Mouse (Mus musculus) midbrain, embryonic 15.5 days (tissue): ENCODE measurements at regions not wholly inside any gene's neighbourhood (a gene's known extent, or its start where the extent isn't known, plus 50 kb on each side); places are given as distances from the start of the nearest gene placed in this dataset.

Experiments used
- ATAC-seq: fragments of 200-750 bp; cut with Nextera tagmentation; replicated peaks from 2 replicates; pipeline ENCODE4 v1.8.0; 2017; ENCODE audit warnings: moderate TSS enrichment
- H3K27ac ChIP-seq: fragments of 300-500 bp; sonication (generic); 2 replicates; pipeline ENCODE4 v1.5.1; 2015; ENCODE audit warnings: mild to moderate bottlenecking, inconsistent platforms
- H3K27me3 ChIP-seq: fragments of 300-500 bp; sonication (generic); replicated peaks from 2 replicates; pipeline ENCODE4 v1.6.1; 2015; ENCODE audit warnings: inconsistent platforms
- H3K36me3 ChIP-seq: fragments of 300-500 bp; sonication (generic); replicated peaks from 2 replicates; pipeline ENCODE4 v1.6.1; 2015; ENCODE audit warnings: inconsistent platforms
- H3K4me1 ChIP-seq: fragments of 300-500 bp; sonication (generic); 2 replicates; pipeline ENCODE4 v1.6.1; 2015; ENCODE audit warnings: inconsistent platforms
- H3K4me2 ChIP-seq: fragments of 300-500 bp; sonication (generic); 2 replicates; pipeline ENCODE4 v1.6.1; 2015; ENCODE audit warnings: inconsistent platforms, mild to moderate bottlenecking, moderate library complexity
- H3K4me3 ChIP-seq: fragments of 300-500 bp; sonication (generic); 2 replicates; pipeline ENCODE4 v1.5.1; 2015; ENCODE audit warnings: mild to moderate bottlenecking, inconsistent platforms
- H3K9ac ChIP-seq: fragments of 300-500 bp; sonication (generic); 2 replicates; pipeline ENCODE4 v1.6.1; 2015; ENCODE audit warnings: mild to moderate bottlenecking, inconsistent platforms
- H3K9me3 ChIP-seq: fragments of 300-500 bp; sonication (generic); 2 replicates; pipeline ENCODE4 v1.6.1; 2016; ENCODE audit warnings: inconsistent platforms
- WGBS: fragments of 180-500 bp; shearing (Covaris S2); methylation state at CpG from one replicate; pipeline ENCODE4 v1.1.7; 2015; ENCODE audit warnings: mixed read lengths; 5-methylcytosine and 5-hydroxymethylcytosine counted together

- Histone ChIP-seq H3K9ac (no peak overlapping the region), H3K27ac (no peak overlapping the region), H3K4me3 (no peak overlapping the region), H3K9me3 (no peaks in the 10 kb centered on the region), H3K36me3 (no peaks in the 10 kb centered on the region), H3K4me2 (no peak overlapping the region), H3K4me1 (no peaks in the 10 kb centered on the region), H3K27me3 (no peaks in the 10 kb centered on the region)
- 35% methylated on average over 7 of the region's 7 CpGs for WGBS
- no peak for ATAC-seq
Observed at GRCm38 (mm10) chr14:120102010-120102748, 59.9 kb upstream of the Oxgr1 start.

GRCm38 (mm10) chr14:120102749-120103142, 60.5 kb upstream of the Oxgr1 start:
- no peak for ATAC-seq
- 83% methylated on average over 1 of the region's 1 CpGs for WGBS
- no peak overlapping the region for H3K4me3 ChIP-seq
- no peaks in the 10 kb centered on the region for H3K36me3 ChIP-seq
- no peak overlapping the region for H3K27ac ChIP-seq
- H3K4me1 ChIP-seq, result no peaks in the 10 kb centered on the region
- no peaks in the 10 kb centered on the region for H3K27me3 ChIP-seq
- H3K4me2 ChIP-seq, result no peak overlapping the region
- no peaks in the 10 kb centered on the region for H3K9me3 ChIP-seq
- H3K9ac ChIP-seq, result no peak overlapping the region

DNA sequence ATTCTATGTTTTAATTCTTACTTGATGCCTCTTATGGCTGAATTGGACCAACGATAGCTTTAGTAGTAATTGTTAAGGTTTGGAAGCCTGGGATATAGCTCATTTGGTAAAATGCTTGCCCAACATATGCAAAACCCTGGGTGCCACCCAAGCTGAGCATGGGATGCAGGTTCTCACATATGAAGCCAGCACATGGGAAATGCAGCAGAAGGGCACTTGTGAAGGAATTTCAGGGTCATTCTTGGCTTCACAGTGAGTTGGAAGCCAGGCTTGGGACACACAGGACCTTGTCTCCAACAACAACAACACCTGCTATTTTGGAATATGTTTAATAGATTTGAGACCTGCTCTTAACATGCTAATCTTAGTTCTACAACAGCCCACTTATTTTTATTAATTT, 67.6 kb upstream of the Oxgr1 start:
- no peak overlapping the region for H3K27ac ChIP-seq
- H3K4me1 ChIP-seq, result no peaks in the 10 kb centered on the region
- H3K4me2 ChIP-seq, result no peak overlapping the region
- no peak for ATAC-seq
- H3K9ac ChIP-seq, result no peak overlapping the region
- H3K4me3 ChIP-seq, result no peak overlapping the region
- H3K36me3 ChIP-seq, result no peaks in the 10 kb centered on the region
- H3K27me3 ChIP-seq, result no peaks in the 10 kb centered on the region
- H3K9me3 ChIP-seq, result no peaks in the 10 kb centered on the region
- 96% methylated on average over 1 of the region's 1 CpGs for WGBS

- H3K9ac ChIP-seq, result no peak overlapping the region
- H3K4me2 ChIP-seq, result no peak overlapping the region
- no peaks in the 10 kb centered on the region for H3K9me3 ChIP-seq
- no peak overlapping the region for H3K27ac ChIP-seq
- no peak for ATAC-seq
- H3K4me1 ChIP-seq, result no peaks in the 10 kb centered on the region
- no peak overlapping the region for H3K4me3 ChIP-seq
- no peaks in the 10 kb centered on the region for H3K27me3 ChIP-seq
- no peaks in the 10 kb centered on the region for H3K36me3 ChIP-seq
- WGBS, result 77% methylated on average over 4 of the region's 4 CpGs
Observed at GRCm38 (mm10) chr14:120113316-120113715, 71.1 kb upstream of the Oxgr1 start.

DNA sequence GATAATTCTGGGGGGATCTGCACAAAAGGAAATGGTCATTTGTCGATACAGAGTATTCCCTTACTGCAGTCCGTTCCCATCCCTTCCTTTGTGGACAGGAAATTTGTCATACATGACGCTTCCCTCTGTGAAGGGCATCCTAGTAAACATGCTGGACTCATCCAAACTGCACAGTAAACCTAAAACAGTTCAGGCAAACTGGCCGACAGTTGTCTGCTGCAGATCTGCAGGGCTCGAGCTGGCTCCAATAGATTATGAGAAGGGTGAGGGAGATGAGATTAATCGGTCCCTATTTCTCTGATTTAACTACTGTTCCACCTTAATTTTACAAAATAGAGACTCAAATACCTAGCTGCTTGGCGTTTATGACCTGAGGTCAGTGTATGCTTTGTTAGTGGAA, 76.3 kb upstream of the Oxgr1 start:
- no peaks in the 10 kb centered on the region for H3K27me3 ChIP-seq
- H3K4me2 ChIP-seq, result no peak overlapping the region
- H3K4me3 ChIP-seq, result no peak overlapping the region
- no peak overlapping the region for H3K27ac ChIP-seq
- H3K9ac ChIP-seq, result no peak overlapping the region
- no peaks in the 10 kb centered on the region for H3K9me3 ChIP-seq
- no peaks in the 10 kb centered on the region for H3K4me1 ChIP-seq
- no peaks in the 10 kb centered on the region for H3K36me3 ChIP-seq
- no peak for ATAC-seq
- 91% methylated on average over 7 of the region's 7 CpGs for WGBS

DNA sequence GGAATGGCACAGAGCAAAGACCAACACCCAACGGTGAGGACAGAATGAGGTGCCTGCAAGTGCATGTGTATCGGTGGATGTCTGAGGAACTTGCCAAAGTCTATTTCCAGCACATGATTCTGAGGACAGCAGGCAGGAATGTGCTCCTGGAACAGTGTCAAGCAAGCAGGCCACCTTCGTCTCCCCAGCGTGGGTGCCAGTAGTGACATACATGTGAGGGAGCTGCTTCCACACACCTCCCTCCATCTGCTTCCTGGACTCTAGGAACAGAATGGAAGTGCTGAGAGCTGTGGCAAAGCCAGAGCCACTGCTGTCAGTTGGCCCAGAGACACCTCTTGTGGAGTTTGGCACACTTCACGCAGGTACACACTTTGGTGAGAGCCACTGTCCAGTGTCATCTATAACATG, 76.9 kb upstream of the Oxgr1 start:
- ATAC-seq, result no peak
- Histone ChIP-seq H3K27me3 (no peaks in the 10 kb centered on the region), H3K4me3 (no peak overlapping the region), H3K36me3 (no peaks in the 10 kb centered on the region), H3K9ac (no peak overlapping the region), H3K4me1 (no peaks in the 10 kb centered on the region), H3K27ac (no peak overlapping the region), H3K4me2 (no peak overlapping the region), H3K9me3 (no peaks in the 10 kb centered on the region)
- WGBS, result 93% methylated on average over 5 of the region's 5 CpGs

GRCm38 (mm10) chr14:120119506-120119905, 77.3 kb upstream of the Oxgr1 start:
- Histone ChIP-seq H3K4me2 (no peak overlapping the region), H3K4me3 (no peak overlapping the region), H3K9ac (no peak overlapping the region), H3K27me3 (no peaks in the 10 kb centered on the region), H3K9me3 (no peaks in the 10 kb centered on the region), H3K4me1 (no peaks in the 10 kb centered on the region), H3K27ac (no peak overlapping the region), H3K36me3 (no peaks in the 10 kb centered on the region)
- WGBS, result 79% methylated on average over 5 of the region's 5 CpGs
- no peak for ATAC-seq

DNA sequence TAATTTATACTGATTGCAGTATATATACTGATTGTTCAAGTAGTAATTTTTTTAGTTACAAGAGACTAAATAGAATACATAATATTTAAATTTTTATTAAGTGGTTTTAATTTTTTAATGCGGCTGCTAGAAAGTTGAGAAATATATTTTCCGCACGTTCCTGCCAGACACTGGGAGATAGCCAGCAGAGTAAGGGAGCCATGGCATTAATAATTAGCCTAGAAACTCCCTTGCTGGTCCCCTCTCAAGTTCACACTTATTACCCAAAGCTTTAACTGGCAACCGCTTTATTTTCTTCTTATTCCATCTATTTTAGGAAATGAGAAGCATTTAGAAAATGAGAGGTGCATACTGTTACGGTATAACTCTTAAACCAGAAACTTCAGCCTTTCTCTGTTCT, 78.0 kb upstream of the Oxgr1 start:
- no peaks in the 10 kb centered on the region for H3K36me3 ChIP-seq
- ATAC-seq, result no peak
- no peaks in the 10 kb centered on the region for H3K27me3 ChIP-seq
- WGBS, result 90% methylated on average over 5 of the region's 5 CpGs
- no peak overlapping the region for H3K4me3 ChIP-seq
- no peak overlapping the region for H3K27ac ChIP-seq
- H3K9me3 ChIP-seq, result no peaks in the 10 kb centered on the region
- H3K4me1 ChIP-seq, result no peaks in the 10 kb centered on the region
- H3K4me2 ChIP-seq, result no peak overlapping the region
- no peak overlapping the region for H3K9ac ChIP-seq

DNA sequence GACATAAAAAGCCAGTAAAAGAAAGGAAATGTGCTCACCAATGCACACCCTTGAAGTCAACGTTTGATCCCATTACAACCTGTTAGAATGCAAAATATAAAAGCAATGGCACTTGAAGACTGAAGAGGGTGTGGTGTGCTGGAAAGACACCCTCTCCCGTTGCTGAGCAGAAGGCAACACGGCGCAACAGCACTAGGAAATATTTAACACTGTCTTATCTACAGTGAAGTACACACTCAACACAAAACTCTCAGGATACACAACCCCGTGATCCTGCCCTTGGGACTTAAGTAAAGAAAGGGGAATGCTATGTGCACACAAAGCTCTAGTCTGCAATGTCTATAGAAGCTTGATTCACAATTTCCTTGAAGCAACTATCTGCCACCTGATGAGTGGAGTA, 83.1 kb upstream of the Oxgr1 start:
- Histone ChIP-seq H3K9me3 (no peaks in the 10 kb centered on the region), H3K4me2 (no peak overlapping the region), H3K4me1 (no peaks in the 10 kb centered on the region), H3K27me3 (no peaks in the 10 kb centered on the region), H3K27ac (no peak overlapping the region), H3K9ac (no peak overlapping the region), H3K4me3 (no peak overlapping the region), H3K36me3 (no peaks in the 10 kb centered on the region)
- no peak for ATAC-seq
- WGBS, result 96% methylated on average over 5 of the region's 5 CpGs

GRCm38 (mm10) chr14:120127481-120127880, 85.2 kb upstream of the Oxgr1 start:
- ATAC-seq, result no peak
- 86% methylated on average over 5 of the region's 5 CpGs for WGBS
- no peak overlapping the region for H3K27ac ChIP-seq

DNA sequence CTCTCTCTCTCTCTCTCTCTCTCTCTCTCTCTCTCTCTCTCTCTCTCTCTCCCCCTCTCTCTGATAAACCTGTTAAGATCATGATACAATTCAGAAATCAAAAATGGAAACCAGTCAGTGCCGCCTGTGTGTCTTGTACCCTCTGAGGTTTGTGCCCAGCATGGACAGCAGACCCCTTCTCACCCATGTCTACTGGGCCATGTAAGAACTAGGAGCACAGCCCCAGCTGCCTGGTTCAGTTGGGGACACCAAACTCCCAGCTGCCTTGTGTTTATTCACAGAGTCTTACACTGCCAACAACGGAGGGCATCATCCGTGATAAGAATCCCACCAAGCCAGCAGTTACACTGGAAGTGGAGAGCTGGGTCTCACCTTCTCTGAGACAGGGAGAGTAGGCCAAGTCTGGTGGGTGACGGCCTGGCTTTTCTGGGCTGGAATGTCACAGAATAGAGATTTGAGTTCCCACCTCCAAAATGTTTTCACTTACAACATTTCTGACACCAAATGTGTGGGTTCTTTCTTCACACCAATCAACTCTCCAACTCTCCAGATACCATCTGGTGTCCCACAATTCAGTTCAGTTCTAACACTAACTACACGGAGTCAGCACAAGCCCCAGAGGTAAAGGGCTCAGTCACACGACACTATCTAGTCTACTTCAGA, 92.2 kb upstream of the Oxgr1 start:
- Histone ChIP-seq H3K36me3 (no peaks in the 10 kb centered on the region), H3K9ac (no peak overlapping the region), H3K9me3 (no peaks in the 10 kb centered on the region), H3K4me1 (peaks cover 2% of the 10 kb centered on the region; the same call in 1 of the 2 replicates), H3K27ac (no peak overlapping the region), H3K4me2 (no peak overlapping the region), H3K4me3 (no peak overlapping the region), H3K27me3 (no peaks in the 10 kb centered on the region)
- WGBS, result 87% methylated on average over 6 of the region's 6 CpGs
- ATAC-seq, result no peak

More at GRCm38 (mm10) chr14:120127481-120127880, 85.2 kb upstream of the Oxgr1 start:
- no peak overlapping the region for H3K4me2 ChIP-seq
- H3K9ac ChIP-seq, result no peak overlapping the region
- no peaks in the 10 kb centered on the region for H3K36me3 ChIP-seq
- H3K4me1 ChIP-seq, result no peaks in the 10 kb centered on the region
- H3K9me3 ChIP-seq, result no peaks in the 10 kb centered on the region
- H3K27me3 ChIP-seq, result no peaks in the 10 kb centered on the region
- H3K4me3 ChIP-seq, result no peak overlapping the region

DNA sequence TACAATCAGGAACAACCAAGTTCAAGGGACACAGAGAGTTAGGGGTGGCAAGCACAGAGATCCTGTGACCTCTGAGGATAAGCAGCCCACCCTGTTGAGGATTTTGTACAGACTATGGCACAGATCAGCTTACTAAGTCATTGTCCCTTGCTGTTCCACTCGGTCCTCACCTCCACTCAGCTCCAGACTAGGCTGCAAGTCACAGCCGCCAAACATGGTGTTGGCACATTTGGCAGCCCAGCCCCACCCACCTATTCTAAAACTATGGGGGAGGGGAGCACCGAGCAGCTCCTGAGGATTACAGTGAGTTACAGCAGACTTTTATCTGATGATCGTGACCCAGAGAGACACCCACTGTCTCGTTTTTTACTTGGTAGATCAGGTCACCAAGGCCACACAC, 93.0 kb upstream of the Oxgr1 start:
- Histone ChIP-seq H3K27me3 (no peaks in the 10 kb centered on the region), H3K27ac (no peak overlapping the region), H3K36me3 (no peaks in the 10 kb centered on the region), H3K9ac (no peak overlapping the region), H3K4me1 (peaks cover 2% of the 10 kb centered on the region; the same call in 1 of the 2 replicates), H3K9me3 (no peaks in the 10 kb centered on the region), H3K4me3 (no peak overlapping the region), H3K4me2 (no peak overlapping the region)
- WGBS, result 57% methylated on average over 5 of the region's 5 CpGs
- ATAC-seq, result no peak

DNA sequence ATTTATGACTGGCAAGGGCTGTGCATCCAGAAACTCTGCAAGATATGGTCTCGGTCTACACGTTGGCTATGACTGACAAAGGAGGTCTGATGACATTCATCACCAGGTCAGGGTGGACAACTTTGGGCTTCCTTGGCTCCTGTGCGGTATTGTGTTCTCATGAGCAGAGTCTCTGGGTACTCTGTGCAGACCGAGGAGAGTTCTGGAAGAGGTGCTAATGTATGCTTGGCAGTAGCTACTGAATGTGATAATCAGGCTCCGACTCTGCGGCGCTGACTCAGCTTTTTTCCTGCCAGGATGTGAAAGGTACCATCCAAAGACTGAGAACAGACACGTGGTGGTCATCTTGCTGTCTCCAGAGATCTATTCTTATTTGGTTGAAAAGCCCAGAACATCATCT, 94.5 kb upstream of the Oxgr1 start:
- Histone ChIP-seq H3K4me2 (no peak overlapping the region), H3K27ac (no peak overlapping the region), H3K9me3 (no peaks in the 10 kb centered on the region), H3K36me3 (no peaks in the 10 kb centered on the region), H3K4me3 (no peak overlapping the region), H3K27me3 (no peaks in the 10 kb centered on the region), H3K9ac (no peak overlapping the region), H3K4me1 (peaks cover 11% of the 10 kb centered on the region; the same call in 1 of the 2 replicates)
- no peak for ATAC-seq
- 90% methylated on average over 8 of the region's 8 CpGs for WGBS
